Mouse (Mus musculus) forebrain, embryonic 10.5 days (tissue): ENCODE measurements at regions not wholly inside any gene's neighbourhood (a gene's known extent, or its start where the extent isn't known, plus 50 kb on each side); places are given as distances from the start of the nearest gene placed in this dataset.

Experiments
- DNase-seq: peaks from one replicate; pipeline ENCODE4 v3.0.0-alpha.2; 2017; ENCODE audit warnings: low spot score; ENCODE audit errors: extremely low spot score
- H3K27ac ChIP-seq: fragments of 300-500 bp; sonication (generic); 2 replicates; pipeline ENCODE4 v1.5.1; 2016; ENCODE audit warnings: mild to moderate bottlenecking
- H3K27me3 ChIP-seq: fragments of 300-500 bp; sonication (generic); 2 replicates; pipeline ENCODE4 v1.6.1; 2016; ENCODE audit warnings: mild to moderate bottlenecking; ENCODE audit not compliant: poor library complexity, severe bottlenecking
- H3K36me3 ChIP-seq: fragments of 300-500 bp; sonication (generic); replicated peaks from 2 replicates; pipeline ENCODE4 v1.6.1; 2016; ENCODE audit warnings: mild to moderate bottlenecking, moderate library complexity
- H3K4me1 ChIP-seq: fragments of 300-500 bp; sonication (generic); 2 replicates; pipeline ENCODE4 v1.6.1; 2016
- H3K4me3 ChIP-seq: fragments of 300-500 bp; sonication (generic); 2 replicates; pipeline ENCODE4 v1.5.1; 2016; ENCODE audit warnings: mild to moderate bottlenecking, moderate library complexity
- H3K9me3 ChIP-seq: fragments of 300-500 bp; sonication (generic); 2 replicates; pipeline ENCODE4 v1.6.1; 2016; ENCODE audit warnings: mild to moderate bottlenecking, moderate library complexity
- WGBS: fragments of 180-500 bp; shearing (Covaris S2); methylation state at CpG from one replicate; pipeline ENCODE4 v1.1.7; 2016; 5-methylcytosine and 5-hydroxymethylcytosine counted together

- Histone ChIP-seq H3K27me3 (no peaks in the 10 kb centered on the region), H3K9me3 (no peaks in the 10 kb centered on the region), H3K27ac (no peak overlapping the region), H3K36me3 (no peaks in the 10 kb centered on the region), H3K4me3 (no peak overlapping the region), H3K4me1 (peaks cover 4% of the 10 kb centered on the region; the same call in 1 of the 2 replicates)
- WGBS, result 69% methylated on average over 4 of the region's 4 CpGs
- no peak for DNase-seq
These were observed 270.2 kb upstream of the Ptger4 start for GRCm38 (mm10) chr15:5514217-5514616.

- no peak for DNase-seq
- no peaks in the 10 kb centered on the region for H3K9me3 ChIP-seq
- H3K36me3 ChIP-seq, result no peaks in the 10 kb centered on the region
These were observed 273.4 kb upstream of the Ptger4 start for GRCm38 (mm10) chr15:5517244-5517966.

GRCm38 (mm10) chr15:5519552-5519951 is 275.6 kb upstream of the Ptger4 start:
- H3K27me3 ChIP-seq, result no peaks in the 10 kb centered on the region
- WGBS, result 91% methylated on average over 2 of the region's 2 CpGs

More at GRCm38 (mm10) chr15:5517244-5517966, 273.4 kb upstream of the Ptger4 start:
- Histone ChIP-seq H3K4me3 (no peak overlapping the region), H3K27ac (no peak overlapping the region), H3K27me3 (no peaks in the 10 kb centered on the region), H3K4me1 (peaks cover 4% of the 10 kb centered on the region; the same call in 1 of the 2 replicates)
- WGBS, result 87% methylated on average over 10 of the region's 10 CpGs

GRCm38 (mm10) chr15:5519997-5520396 is 276.0 kb upstream of the Ptger4 start:
- no peak for DNase-seq
- WGBS, result 79% methylated on average over 1 of the region's 1 CpGs

More at GRCm38 (mm10) chr15:5519552-5519951, 275.6 kb upstream of the Ptger4 start:
- DNase-seq, result no peak
- Histone ChIP-seq H3K9me3 (no peaks in the 10 kb centered on the region), H3K36me3 (no peaks in the 10 kb centered on the region), H3K4me3 (no peak overlapping the region), H3K27ac (no peak overlapping the region), H3K4me1 (no peaks in the 10 kb centered on the region)

GRCm38 (mm10) chr15:5528619-5529018 is 284.6 kb upstream of the Ptger4 start:
- Histone ChIP-seq H3K4me1 (no peaks in the 10 kb centered on the region), H3K27ac (no peak overlapping the region), H3K27me3 (no peaks in the 10 kb centered on the region), H3K9me3 (no peaks in the 10 kb centered on the region), H3K4me3 (no peak overlapping the region), H3K36me3 (no peaks in the 10 kb centered on the region)
- DNase-seq, result no peak
- WGBS, result 89% methylated on average over 6 of the region's 6 CpGs

More at GRCm38 (mm10) chr15:5519997-5520396, 276.0 kb upstream of the Ptger4 start:
- no peak overlapping the region for H3K4me3 ChIP-seq
- no peak overlapping the region for H3K27ac ChIP-seq
- H3K4me1 ChIP-seq, result no peaks in the 10 kb centered on the region
- H3K27me3 ChIP-seq, result no peaks in the 10 kb centered on the region
- no peaks in the 10 kb centered on the region for H3K9me3 ChIP-seq
- no peaks in the 10 kb centered on the region for H3K36me3 ChIP-seq

- no peaks in the 10 kb centered on the region for H3K9me3 ChIP-seq
- no peak overlapping the region for H3K4me3 ChIP-seq
- H3K4me1 ChIP-seq, result no peaks in the 10 kb centered on the region
- H3K27ac ChIP-seq, result no peak overlapping the region
- DNase-seq, result no peak
- H3K36me3 ChIP-seq, result no peaks in the 10 kb centered on the region
- no peaks in the 10 kb centered on the region for H3K27me3 ChIP-seq
These were observed 289.7 kb upstream of the Ptger4 start for GRCm38 (mm10) chr15:5533656-5534055.

- no peaks in the 10 kb centered on the region for H3K27me3 ChIP-seq
- H3K4me1 ChIP-seq, result no peaks in the 10 kb centered on the region
- no peak overlapping the region for H3K27ac ChIP-seq
- no peaks in the 10 kb centered on the region for H3K36me3 ChIP-seq
- 63% methylated on average over 2 of the region's 2 CpGs for WGBS
- no peak for DNase-seq
- H3K4me3 ChIP-seq, result no peak overlapping the region
- H3K9me3 ChIP-seq, result 0 out of 2 replicates have a peak, but pooled peaks cover 5% of the 10 kb centered on the region
These were observed 293.4 kb upstream of the Ptger4 start for GRCm38 (mm10) chr15:5537432-5537831.

- H3K4me3 ChIP-seq, result no peak overlapping the region
- WGBS, result 94% methylated on average over 4 of the region's 4 CpGs
- H3K9me3 ChIP-seq, result 0 out of 2 replicates have a peak, but pooled peaks cover 5% of the 10 kb centered on the region
These were observed 295.4 kb upstream of the Ptger4 start for GRCm38 (mm10) chr15:5539301-5539928.

GRCm38 (mm10) chr15:5554526-5554925 is 310.5 kb upstream of the Ptger4 start:
- Histone ChIP-seq H3K27ac (no peak overlapping the region), H3K27me3 (no peaks in the 10 kb centered on the region), H3K36me3 (no peaks in the 10 kb centered on the region), H3K4me3 (no peak overlapping the region), H3K9me3 (no peaks in the 10 kb centered on the region), H3K4me1 (no peaks in the 10 kb centered on the region)
- WGBS, result 85% methylated on average over 4 of the region's 4 CpGs
- DNase-seq, result no peak

More at GRCm38 (mm10) chr15:5539301-5539928, 295.4 kb upstream of the Ptger4 start:
- H3K4me1 ChIP-seq, result no peaks in the 10 kb centered on the region
- H3K36me3 ChIP-seq, result no peaks in the 10 kb centered on the region
- no peak overlapping the region for H3K27ac ChIP-seq
- no peak for DNase-seq
- H3K27me3 ChIP-seq, result no peaks in the 10 kb centered on the region

GRCm38 (mm10) chr15:5554926-5555325 is 310.9 kb upstream of the Ptger4 start:
- no peaks in the 10 kb centered on the region for H3K9me3 ChIP-seq
- no peak overlapping the region for H3K4me3 ChIP-seq
- 86% methylated on average over 4 of the region's 4 CpGs for WGBS
- H3K36me3 ChIP-seq, result no peaks in the 10 kb centered on the region
- no peak for DNase-seq
- H3K4me1 ChIP-seq, result no peaks in the 10 kb centered on the region
- no peak overlapping the region for H3K27ac ChIP-seq
- no peaks in the 10 kb centered on the region for H3K27me3 ChIP-seq

- no peak overlapping the region for H3K27ac ChIP-seq
- H3K4me3 ChIP-seq, result no peak overlapping the region
- no peaks in the 10 kb centered on the region for H3K36me3 ChIP-seq
- 88% methylated on average over 7 of the region's 7 CpGs for WGBS
- no peak for DNase-seq
- H3K9me3 ChIP-seq, result no peaks in the 10 kb centered on the region
- no peaks in the 10 kb centered on the region for H3K4me1 ChIP-seq
- H3K27me3 ChIP-seq, result no peaks in the 10 kb centered on the region
These were observed 311.5 kb upstream of the Ptger4 start for GRCm38 (mm10) chr15:5555381-5556066.

- 90% methylated on average over 4 of the region's 4 CpGs for WGBS
These were observed 317.8 kb upstream of the Ptger4 start for GRCm38 (mm10) chr15:5561783-5562182.

GRCm38 (mm10) chr15:5574366-5574765 is 330.4 kb upstream of the Ptger4 start:
- Histone ChIP-seq H3K9me3 (no peaks in the 10 kb centered on the region), H3K4me1 (no peaks in the 10 kb centered on the region), H3K4me3 (no peak overlapping the region), H3K36me3 (no peaks in the 10 kb centered on the region), H3K27ac (no peak overlapping the region), H3K27me3 (no peaks in the 10 kb centered on the region)
- no peak for DNase-seq

More at GRCm38 (mm10) chr15:5561783-5562182, 317.8 kb upstream of the Ptger4 start:
- Histone ChIP-seq H3K4me1 (no peaks in the 10 kb centered on the region), H3K27me3 (no peaks in the 10 kb centered on the region), H3K4me3 (no peak overlapping the region), H3K27ac (no peak overlapping the region), H3K36me3 (no peaks in the 10 kb centered on the region), H3K9me3 (no peaks in the 10 kb centered on the region)
- DNase-seq, result no peak
